Mouse (Mus musculus) lung, embryonic 16.5 days (tissue): ENCODE measurements around the gene Arhgef33. TPM values are rescaled to one million over a fixed set of nuclear protein-coding genes. Genes with fewer than 3 reads are reported as not detected.

Source experiments
- ATAC-seq: fragments of 200-750 bp; cut with Nextera tagmentation; 2 replicates; pipeline ENCODE4 v1.8.0; 2017; ENCODE audit warnings: low read depth, mild to moderate bottlenecking, moderate library complexity
- H3K27ac ChIP-seq: fragments of 300-500 bp; sonication (generic); 2 replicates; pipeline ENCODE4 v1.5.1; 2014; ENCODE audit warnings: mild to moderate bottlenecking, control low read depth, low read length
- H3K27me3 ChIP-seq: fragments of 300-500 bp; sonication (generic); 2 replicates; pipeline ENCODE4 v1.6.1; 2014; ENCODE audit warnings: low read depth, low read length, mixed read lengths; ENCODE audit not compliant: control insufficient read depth, insufficient read depth
- H3K36me3 ChIP-seq: fragments of 300-500 bp; sonication (generic); 2 replicates; pipeline ENCODE4 v1.6.1; 2014; ENCODE audit warnings: low read length; ENCODE audit not compliant: control insufficient read depth, insufficient read depth
- H3K4me1 ChIP-seq: fragments of 300-500 bp; sonication (generic); replicated peaks from 2 replicates; pipeline ENCODE4 v1.6.1; 2014; ENCODE audit warnings: low read length, mixed read lengths; ENCODE audit not compliant: control insufficient read depth, insufficient read depth
- H3K4me2 ChIP-seq: fragments of 300-500 bp; sonication (generic); 2 replicates; pipeline ENCODE4 v1.6.1; 2014; ENCODE audit warnings: low read depth, low read length, control low read depth
- H3K4me3 ChIP-seq: fragments of 300-500 bp; sonication (generic); 2 replicates; pipeline ENCODE4 v1.5.1; 2014; ENCODE audit warnings: mild to moderate bottlenecking, low read length, control low read depth
- H3K9ac ChIP-seq: fragments of 300-500 bp; sonication (generic); 2 replicates; pipeline ENCODE4 v1.6.1; 2014; ENCODE audit warnings: low read length, control low read depth
- H3K9me3 ChIP-seq: fragments of 300-500 bp; sonication (generic); 2 replicates; pipeline ENCODE4 v1.6.1; 2016; ENCODE audit warnings: low read length; ENCODE audit not compliant: control insufficient read depth
- WGBS: fragments of 180-500 bp; shearing (Covaris S2); extraction: QIAGEN DNeasy Blood & Tissue Kit; methylation state at CpG from one replicate; pipeline ENCODE4 v1.1.7; 2014; 5-methylcytosine and 5-hydroxymethylcytosine counted together
- polyA plus RNA-seq: library from polyadenylated mRNA; unstranded; fragments of >200 nt; fragmentation: Nextera tagmentation; extraction: Ambion mirVana; gene quantifications from 2 replicates; pipeline ENCODE4 v1.2.1, GENCODE M21; 2015

Gene Arhgef33
- polyA plus RNA-seq, 1 experiment from 2014 or later: 1.4 TPM

DNA sequence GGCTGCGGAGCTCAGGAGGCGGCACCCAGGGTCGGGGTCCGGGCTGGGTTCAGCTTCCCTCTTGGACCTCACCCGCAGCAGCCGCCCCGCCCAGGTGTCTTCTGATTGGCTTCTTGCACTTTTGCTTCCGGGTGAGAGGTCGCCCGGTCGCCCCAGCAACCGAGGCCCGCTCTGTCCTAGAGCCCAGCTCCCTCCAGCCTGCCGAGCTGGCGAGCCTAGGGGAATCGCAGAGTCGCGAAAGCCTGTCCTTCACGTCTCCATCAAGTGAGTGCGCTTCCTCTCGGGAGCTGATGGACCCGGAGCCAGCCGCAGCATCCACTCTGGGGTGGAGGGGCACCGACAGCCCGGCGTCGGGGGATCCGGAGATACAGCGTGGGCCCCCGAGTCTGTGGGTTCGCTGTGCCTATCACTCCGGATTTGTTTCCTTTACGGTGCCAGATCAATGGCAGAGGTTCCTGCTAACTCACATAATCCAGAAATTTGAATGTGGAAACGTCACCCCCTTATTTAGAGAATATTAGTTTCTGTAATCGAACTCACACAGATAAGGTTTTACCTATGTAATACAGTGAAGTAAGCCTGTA, 17.0 kb upstream of the Arhgef33 start, which contains the start of the genes Morn2 and Dhx57:
TSS of gene Morn2 (plus strand) at position 130 of the 584 bp plus-strand sequence.
TSS of gene Dhx57 (minus strand) at position 403 of the 584 bp plus-strand sequence.
- under 1% methylated on average over 35 of the region's 35 CpGs for WGBS

GRCm38 (mm10) chr17:80291148-80291547, 16.1 kb upstream of the Arhgef33 start:
- 12% methylated on average over 2 of the region's 2 CpGs for WGBS
- Histone ChIP-seq H3K27me3 (no peaks in the 10 kb centered on the region), H3K27ac (no peak overlapping the region), H3K4me2 (no peak overlapping the region), H3K4me1 (peaks cover 7% of the 10 kb centered on the region), H3K9me3 (no peaks in the 10 kb centered on the region), H3K4me3 (no peak overlapping the region), H3K9ac (no peak overlapping the region), H3K36me3 (no peaks in the 10 kb centered on the region)
- 0 out of 2 replicates have a peak, but pooled peaks have one; percentile 30 for ATAC-seq

More for the DNA sequence above, 17.0 kb upstream of the Arhgef33 start, which contains the start of the genes Morn2 and Dhx57:
- H3K27me3 ChIP-seq: no peaks in the 10 kb centered on the region
- H3K4me3 ChIP-seq: peak within 1 kb of the TSS; percentile 82
- peak within 1 kb of the TSS; percentile 65 for H3K4me2 ChIP-seq
- H3K27ac ChIP-seq: peak within 1 kb of the TSS; percentile 71
- no peaks in the 10 kb centered on the region for H3K9me3 ChIP-seq
- peaks cover 7% of the 10 kb centered on the region for H3K4me1 ChIP-seq
- H3K36me3 ChIP-seq: no peaks in the 10 kb centered on the region
- peak within 1 kb of the TSS; percentile 84 for H3K9ac ChIP-seq
- ATAC-seq: peak; percentile 99

DNA sequence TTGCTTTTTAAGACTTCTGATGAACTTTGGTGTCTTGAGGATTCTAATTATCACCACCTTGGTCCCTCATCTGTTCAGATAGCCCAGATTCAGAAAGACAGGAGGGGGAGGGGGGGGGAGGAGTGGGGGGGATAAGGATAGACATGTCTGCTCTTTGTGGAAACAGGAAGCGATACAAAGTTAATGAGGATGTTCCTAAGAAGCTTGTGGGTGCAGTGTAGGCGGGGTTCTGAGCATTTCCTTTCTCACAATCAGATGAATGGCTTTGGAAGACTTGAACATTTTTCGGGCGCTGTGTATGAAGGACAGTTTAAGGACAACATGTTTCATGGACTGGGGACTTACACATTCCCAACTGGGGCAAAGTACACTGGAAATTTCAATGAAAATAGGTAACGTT, 11.9 kb upstream of the Arhgef33 start:
- ATAC-seq: no peak
- no peaks in the 10 kb centered on the region for H3K4me1 ChIP-seq
- H3K4me3 ChIP-seq: no peak overlapping the region
- H3K9ac ChIP-seq: no peak overlapping the region
- no peak overlapping the region for H3K4me2 ChIP-seq
- no peak overlapping the region for H3K27ac ChIP-seq
- WGBS: 76% methylated on average over 5 of the region's 5 CpGs
- no peaks in the 10 kb centered on the region for H3K9me3 ChIP-seq
- no peaks in the 10 kb centered on the region for H3K36me3 ChIP-seq
- H3K27me3 ChIP-seq: no peaks in the 10 kb centered on the region

GRCm38 (mm10) chr17:80298844-80299243, 8.4 kb upstream of the Arhgef33 start:
- 86% methylated on average over 5 of the region's 5 CpGs for WGBS
- Histone ChIP-seq H3K9ac (no peak overlapping the region), H3K4me1 (no peaks in the 10 kb centered on the region), H3K36me3 (no peaks in the 10 kb centered on the region), H3K4me2 (no peak overlapping the region), H3K9me3 (no peaks in the 10 kb centered on the region), H3K27me3 (no peaks in the 10 kb centered on the region), H3K27ac (no peak overlapping the region), H3K4me3 (no peak overlapping the region)
- no peak for ATAC-seq

GRCm38 (mm10) chr17:80311761-80312160, 4.6 kb downstream of the Arhgef33 start:
- H3K4me3 ChIP-seq: no peak overlapping the region
- H3K9ac ChIP-seq: no peak overlapping the region
- no peaks in the 10 kb centered on the region for H3K36me3 ChIP-seq
- no peaks in the 10 kb centered on the region for H3K9me3 ChIP-seq
- ATAC-seq: no peak
- H3K4me2 ChIP-seq: no peak overlapping the region
- 63% methylated on average over 9 of the region's 9 CpGs for WGBS
- no peak overlapping the region for H3K27ac ChIP-seq
- no peaks in the 10 kb centered on the region for H3K4me1 ChIP-seq
- no peaks in the 10 kb centered on the region for H3K27me3 ChIP-seq

- H3K4me1 ChIP-seq: no peaks in the 10 kb centered on the region
- no peak overlapping the region for H3K4me3 ChIP-seq
- 73% methylated on average over 4 of the region's 4 CpGs for WGBS
- H3K4me2 ChIP-seq: no peak overlapping the region
- no peak overlapping the region for H3K27ac ChIP-seq
- H3K9me3 ChIP-seq: no peaks in the 10 kb centered on the region
- H3K27me3 ChIP-seq: no peaks in the 10 kb centered on the region
- H3K36me3 ChIP-seq: no peaks in the 10 kb centered on the region
- no peak overlapping the region for H3K9ac ChIP-seq
- no peak for ATAC-seq
Measured at GRCm38 (mm10) chr17:80312405-80312804, 5.2 kb downstream of the Arhgef33 start.

DNA sequence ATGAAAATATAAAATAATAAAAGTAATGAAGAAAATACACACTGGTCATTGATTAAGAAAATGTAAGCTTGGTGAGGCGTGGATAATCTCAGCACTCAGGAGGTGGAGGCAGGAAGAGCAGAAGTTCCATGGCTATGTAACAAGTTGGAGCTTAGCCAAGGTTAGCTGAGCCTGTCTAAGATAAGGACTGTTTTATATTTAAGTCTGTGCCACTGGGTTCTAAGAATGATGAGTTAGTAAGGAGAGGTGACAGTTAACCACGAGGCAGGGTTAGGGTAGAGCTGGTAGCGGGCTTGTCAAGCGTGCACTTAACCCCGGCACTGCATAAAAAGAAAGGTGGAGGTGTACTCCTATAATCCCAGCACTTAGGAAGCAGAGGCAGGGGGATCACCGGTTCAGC, 15.0 kb downstream of the Arhgef33 start:
- no peak for ATAC-seq
- WGBS: 63% methylated on average over 6 of the region's 6 CpGs
- Histone ChIP-seq H3K9ac (no peak overlapping the region), H3K27me3 (no peaks in the 10 kb centered on the region), H3K4me2 (no peak overlapping the region), H3K27ac (no peak overlapping the region), H3K4me1 (no peaks in the 10 kb centered on the region), H3K4me3 (no peak overlapping the region), H3K9me3 (no peaks in the 10 kb centered on the region), H3K36me3 (no peaks in the 10 kb centered on the region)

DNA sequence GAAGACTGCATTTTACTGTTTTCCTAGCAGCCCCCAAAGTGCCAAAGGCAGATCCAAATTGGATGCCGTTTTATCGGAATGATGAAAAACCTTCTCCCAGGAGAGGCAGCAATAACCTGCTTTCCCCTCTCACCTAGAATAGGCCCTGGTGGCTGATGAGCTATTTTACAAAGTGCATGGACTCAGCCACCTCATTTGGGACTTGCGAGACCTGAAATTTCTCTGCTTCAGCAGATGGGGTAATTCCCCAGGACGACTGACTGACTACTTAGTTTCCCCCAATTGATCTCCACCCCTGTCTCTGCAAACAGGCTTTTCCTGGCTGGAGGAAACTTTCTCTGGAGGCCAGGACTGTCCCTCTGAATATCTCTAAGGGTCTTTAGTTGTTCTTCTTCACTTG, 15.8 kb downstream of the Arhgef33 start:
- Histone ChIP-seq H3K9ac (no peak overlapping the region), H3K4me3 (no peak overlapping the region), H3K36me3 (no peaks in the 10 kb centered on the region), H3K9me3 (no peaks in the 10 kb centered on the region), H3K4me2 (no peak overlapping the region), H3K4me1 (no peaks in the 10 kb centered on the region), H3K27ac (no peak overlapping the region), H3K27me3 (no peaks in the 10 kb centered on the region)
- WGBS: 78% methylated on average over 4 of the region's 4 CpGs
- no peak for ATAC-seq

GRCm38 (mm10) chr17:80323658-80324057, 16.5 kb downstream of the Arhgef33 start:
- Histone ChIP-seq H3K27ac (no peak overlapping the region), H3K36me3 (no peaks in the 10 kb centered on the region), H3K4me2 (no peak overlapping the region), H3K4me3 (no peak overlapping the region), H3K4me1 (no peaks in the 10 kb centered on the region), H3K9me3 (no peaks in the 10 kb centered on the region), H3K27me3 (no peaks in the 10 kb centered on the region), H3K9ac (no peak overlapping the region)
- ATAC-seq: no peak
- WGBS: 58% methylated on average over 8 of the region's 8 CpGs
